ENCODE assay signal across 29 mouse cellular contexts in genomic region chr5:128940436-128940835, GRCm38 (mm10). TPM values are rescaled to one million over a fixed set of nuclear protein-coding genes. Genes with fewer than 3 reads are reported as not detected.
A peak's percentile ranks its signal among the peaks of the same experiment; 100 is the strongest.
DNase-seq lines count a peak whose midpoint lies in the region; ATAC-seq lines count a peak whose summit lies in the region.
"Had no signal": no experiment of that assay in that cellular context is flagged by ENCODE, and none has a peak within 500 bp of the region (broad histone marks: within the 10 kb centered on the region; RNA-seq: fewer than 3 reads in every experiment).

No protein-coding gene starts in this region.

- peaks cover 2% of the 10 kb centered on the region for H3K4me1 ChIP-seq in hindbrain, embryonic 16.5 days (ENCODE audit: control insufficient read depth, insufficient read depth, low read depth, low read length)
- H3K4me1 ChIP-seq in hindbrain, embryonic 14.5 days (replicated peaks; ENCODE audit: control insufficient read depth, insufficient read depth, low read length): 0 out of 2 replicates have a peak, but pooled peaks cover 4% of the 10 kb centered on the region
- H3K4me1 ChIP-seq in midbrain, embryonic 14.5 days (ENCODE audit: control insufficient read depth, insufficient read depth, low read length): no peaks in the 10 kb centered on the region
- H3K4me1 ChIP-seq in midbrain, embryonic 16.5 days (ENCODE audit: control insufficient read depth, insufficient read depth, low read length): peaks cover 1% of the 10 kb centered on the region; the same call in 1 of the 2 replicates
- H3K4me1 ChIP-seq: embryonic facial prominence, embryonic 13.5 days; embryonic facial prominence, embryonic 15.5 days; forebrain, embryonic 10.5 days had no signal

- H3K27me3 ChIP-seq in hindbrain, embryonic 16.5 days (replicated peaks; ENCODE audit: control insufficient read depth, insufficient read depth, low read length): no peaks in the 10 kb centered on the region
- no peaks in the 10 kb centered on the region for H3K27me3 ChIP-seq in hindbrain, embryonic 14.5 days (ENCODE audit: control insufficient read depth, insufficient read depth, low read length)
- no peaks in the 10 kb centered on the region for H3K27me3 ChIP-seq in midbrain, embryonic 14.5 days (ENCODE audit: control insufficient read depth, insufficient read depth, low read length)
- no peaks in the 10 kb centered on the region for H3K27me3 ChIP-seq in midbrain, embryonic 16.5 days (ENCODE audit: control insufficient read depth, insufficient read depth, low read depth, low read length)
- H3K27me3 ChIP-seq: CH12.LX; embryonic facial prominence, embryonic 13.5 days; embryonic facial prominence, embryonic 15.5 days; forebrain, embryonic 12.5 days; Patski had no signal

- no peak overlapping the region for H3K4me3 ChIP-seq in hindbrain, embryonic 16.5 days (ENCODE audit: low read length)
- H3K4me3 ChIP-seq in hindbrain, embryonic 14.5 days (replicated peaks; ENCODE audit: low read length): no peak overlapping the region
- H3K4me3 ChIP-seq in midbrain, embryonic 14.5 days (replicated peaks; ENCODE audit: low read depth, low read length): no peak overlapping the region
- H3K4me3 ChIP-seq in midbrain, embryonic 16.5 days (ENCODE audit: low read depth, low read length): no peak overlapping the region
- H3K4me3 ChIP-seq: embryonic facial prominence, embryonic 13.5 days; embryonic facial prominence, embryonic 15.5 days; erythroblast, embryonic 14.5 days; forebrain, embryonic 10.5 days; forebrain, embryonic 12.5 days had no signal

- no peak for DNase-seq in hindbrain, embryonic 14.5 days (ENCODE audit: low spot score)
- peak; percentile 57 for DNase-seq in midbrain, embryonic 14.5 days
- peak; percentile 32 for DNase-seq in retina, postnatal 1 day
- no peak for DNase-seq in retina, embryonic 14.5 days (ENCODE audit: low spot score)
- DNase-seq: adrenal gland, adult 8-10 months; adrenal gland, postnatal 14 days; adrenal gland, postnatal 36 days; B cell, adult 2 months; cerebellum, adult 11 months; cerebellum, adult 18-20 months; cerebellum, adult 8-10 months; cerebellum, adult 9-11 months; cerebellum, postnatal 14 days; cerebellum, postnatal 36 days; embryo, embryonic 11 days had no signal

- H3K27ac ChIP-seq in hindbrain, embryonic 16.5 days (ENCODE audit: low read depth, low read length): no peak overlapping the region
- H3K27ac ChIP-seq in hindbrain, embryonic 14.5 days: no peak overlapping the region
- H3K27ac ChIP-seq in midbrain, embryonic 14.5 days (replicated peaks; ENCODE audit: low read depth, low read length): no peak overlapping the region
- no peak overlapping the region for H3K27ac ChIP-seq in midbrain, embryonic 16.5 days (ENCODE audit: low read length)
- H3K27ac ChIP-seq: embryonic facial prominence, embryonic 13.5 days; embryonic facial prominence, embryonic 15.5 days; forebrain, embryonic 10.5 days; forebrain, embryonic 12.5 days had no signal

- H3K9ac ChIP-seq in hindbrain, embryonic 16.5 days (ENCODE audit: low read depth, low read length): no peak overlapping the region
- H3K9ac ChIP-seq in hindbrain, embryonic 14.5 days: no peak overlapping the region
- no peak overlapping the region for H3K9ac ChIP-seq in midbrain, embryonic 14.5 days (replicated peaks; ENCODE audit: low read length)
- no peak overlapping the region for H3K9ac ChIP-seq in midbrain, embryonic 16.5 days (ENCODE audit: low read depth, low read length)
- H3K9ac ChIP-seq: embryonic facial prominence, embryonic 13.5 days; embryonic facial prominence, embryonic 15.5 days; forebrain, embryonic 12.5 days had no signal

- H3K4me2 ChIP-seq in hindbrain, embryonic 16.5 days (ENCODE audit: low read length): no peak overlapping the region
- no peak overlapping the region for H3K4me2 ChIP-seq in hindbrain, embryonic 14.5 days (replicated peaks)
- H3K4me2 ChIP-seq in midbrain, embryonic 14.5 days (ENCODE audit: low read length): no peak overlapping the region
- no peak overlapping the region for H3K4me2 ChIP-seq in midbrain, embryonic 16.5 days (ENCODE audit: low read length)
- H3K4me2 ChIP-seq: embryonic facial prominence, embryonic 13.5 days; embryonic facial prominence, embryonic 15.5 days; forebrain, embryonic 12.5 days had no signal

- ATAC-seq in hindbrain, embryonic 16.5 days: 0 out of 2 replicates have a peak, but pooled peaks have one; percentile 18
- no peak for ATAC-seq in hindbrain, embryonic 14.5 days (ENCODE audit: low FRiP score)
- no peak for ATAC-seq in midbrain, embryonic 14.5 days (ENCODE audit: low FRiP score, low TSS enrichment)
- ATAC-seq in midbrain, embryonic 16.5 days: no peak
- ATAC-seq: activated CD4-positive, CD25-positive, alpha-beta regulatory T cell, adult 4 months; CD4-positive, CD25-positive, alpha-beta regulatory T cell, adult 4 months; forebrain, embryonic 14.5 days; forebrain, embryonic 16.5 days; Patski had no signal

- 66% methylated on average over 10 of the region's 10 CpGs for WGBS in hindbrain, embryonic 16.5 days
- WGBS in hindbrain, embryonic 14.5 days: 70% methylated on average over 10 of the region's 10 CpGs
- 60% methylated on average over 10 of the region's 10 CpGs for WGBS in midbrain, embryonic 14.5 days
- 60% methylated on average over 10 of the region's 10 CpGs for WGBS in midbrain, embryonic 16.5 days

- H3K36me3 ChIP-seq in hindbrain, embryonic 16.5 days (ENCODE audit: control insufficient read depth, insufficient read depth, low read length): no peaks in the 10 kb centered on the region
- no peaks in the 10 kb centered on the region for H3K36me3 ChIP-seq in hindbrain, embryonic 14.5 days (replicated peaks; ENCODE audit: control insufficient read depth, insufficient read depth)
- no peaks in the 10 kb centered on the region for H3K36me3 ChIP-seq in midbrain, embryonic 14.5 days (ENCODE audit: control insufficient read depth, insufficient read depth, low read length)
- no peaks in the 10 kb centered on the region for H3K36me3 ChIP-seq in midbrain, embryonic 16.5 days (ENCODE audit: control insufficient read depth, insufficient read depth, low read length)
- H3K36me3 ChIP-seq: embryonic facial prominence, embryonic 13.5 days; embryonic facial prominence, embryonic 15.5 days; forebrain, embryonic 10.5 days; forebrain, embryonic 12.5 days; G1E had no signal

- H3K9me3 ChIP-seq in hindbrain, embryonic 16.5 days (ENCODE audit: control insufficient read depth, low read length): no peaks in the 10 kb centered on the region
- no peaks in the 10 kb centered on the region for H3K9me3 ChIP-seq in hindbrain, embryonic 14.5 days (ENCODE audit: control insufficient read depth, low read length)
- H3K9me3 ChIP-seq in midbrain, embryonic 14.5 days (ENCODE audit: control insufficient read depth, low read length): no peaks in the 10 kb centered on the region
- H3K9me3 ChIP-seq in midbrain, embryonic 16.5 days (replicated peaks; ENCODE audit: control insufficient read depth, low read length, poor library complexity, severe bottlenecking): no peaks in the 10 kb centered on the region
- H3K9me3 ChIP-seq: embryonic facial prominence, embryonic 13.5 days; embryonic facial prominence, embryonic 15.5 days; forebrain, embryonic 10.5 days; forebrain, embryonic 12.5 days had no signal

RNA-seq across cellular contexts. Expression of gene Rimbp2, which starts 12.8 kb away (rescaled TPM):
- 4.7 and 6.4 TPM in 2 replicates for polyA plus RNA-seq in hindbrain, embryonic 16.5 days (2015; fragmentation: Nextera tagmentation; extraction: Ambion mirVana)
- 8.1 and 8.9 TPM in 2 replicates for polyA plus RNA-seq in hindbrain, embryonic 14.5 days (2014; fragmentation: Nextera tagmentation; extraction: Ambion mirVana)
- 5.1 and 5.8 TPM in 2 replicates for polyA plus RNA-seq in midbrain, embryonic 14.5 days (2014; fragmentation: Nextera tagmentation; extraction: Ambion mirVana)
- 6.2 and 6.8 TPM in 2 replicates for polyA plus RNA-seq in midbrain, embryonic 16.5 days (2015; fragmentation: Nextera tagmentation; extraction: Ambion mirVana)
- polyA plus RNA-seq: activated CD4-positive, CD25-positive, alpha-beta regulatory T cell, adult 4 months; erythroblast, embryonic 14.5 days; G1E; Patski had no signal

Comparison
In these comparisons a context has a peak if more than half of its experiments do, and no peak if none do; other contexts are left out.
1. DNase-seq: peak in midbrain, embryonic 14.5 days (single experiment) and retina, postnatal 1 day (single experiment); none in hindbrain, embryonic 14.5 days (single experiment) and retina, embryonic 14.5 days (single experiment).